7 mouse cellular contexts compared by ENCODE assay signal in genomic region chr15:79741173-79741858, GRCm38 (mm10). TPM values are rescaled to one million over a fixed set of nuclear protein-coding genes. Genes with fewer than 3 reads are reported as not detected.
DNase-seq lines count a peak whose midpoint lies in the region; ATAC-seq lines count a peak whose summit lies in the region.

No protein-coding gene starts in this region.

- ATAC-seq in embryonic facial prominence, embryonic 12.5 days (ENCODE audit: insufficient number of reproducible peaks, insufficient read depth, low FRiP score, low TSS enrichment), result no peak
- no peak for ATAC-seq in liver, embryonic 16.5 days (ENCODE audit: low read depth)
- no peak for ATAC-seq in neural tube, embryonic 15.5 days (ENCODE audit: low FRiP score)

- H3K27me3 ChIP-seq in embryonic facial prominence, embryonic 12.5 days, result no peaks in the 10 kb centered on the region
- H3K27me3 ChIP-seq in liver, embryonic 16.5 days (ENCODE audit: control insufficient read depth, insufficient read depth, low read depth, low read length), result no peaks in the 10 kb centered on the region
- H3K27me3 ChIP-seq in neural tube, embryonic 15.5 days (replicated peaks), result no peaks in the 10 kb centered on the region

- WGBS in embryonic facial prominence, embryonic 12.5 days, result 32% methylated on average over 14 of the region's 14 CpGs
- WGBS in liver, embryonic 16.5 days (ENCODE audit: insufficient replicate concordance), result 4% methylated on average over 14 of the region's 14 CpGs
- WGBS in neural tube, embryonic 15.5 days, result 27% methylated on average over 14 of the region's 14 CpGs

- H3K4me3 ChIP-seq in embryonic facial prominence, embryonic 12.5 days, result peak overlapping the region; percentile 89
- peak overlapping the region; percentile 92 for H3K4me3 ChIP-seq in liver, embryonic 16.5 days (ENCODE audit: low read depth, low read length)
- H3K4me3 ChIP-seq in neural tube, embryonic 15.5 days (replicated peaks), result peak overlapping the region; percentile 96

- H3K4me2 ChIP-seq in embryonic facial prominence, embryonic 12.5 days (replicated peaks), result peak overlapping the region; percentile 85
- H3K4me2 ChIP-seq in liver, embryonic 16.5 days (ENCODE audit: low read depth, low read length), result peak overlapping the region; percentile 99
- H3K4me2 ChIP-seq in neural tube, embryonic 15.5 days, result peak overlapping the region; percentile 87

- H3K9ac ChIP-seq in embryonic facial prominence, embryonic 12.5 days, result peak overlapping the region; percentile 94
- H3K9ac ChIP-seq in liver, embryonic 16.5 days (ENCODE audit: low read depth, low read length), result peak overlapping the region; percentile 92
- peak overlapping the region; percentile 89 for H3K9ac ChIP-seq in neural tube, embryonic 15.5 days (replicated peaks)

- DNase-seq in urinary bladder, postnatal 25 days (ENCODE audit: low spot score), result peak; percentile 44
- DNase-seq in urinary bladder, adult 2 months (ENCODE audit: low spot score), result no peak
- DNase-seq in heart, postnatal 4 days, result peak; percentile 43
- no peak for DNase-seq in frontal cortex, adult 2 months (ENCODE audit: extremely low spot score in 1 of 2, low spot score in 1 of 2)

- H3K4me1 ChIP-seq in embryonic facial prominence, embryonic 12.5 days, result peaks cover 17% of the 10 kb centered on the region; the same call in 1 of the 2 replicates
- H3K4me1 ChIP-seq in liver, embryonic 16.5 days (ENCODE audit: control insufficient read depth, low read depth, low read length), result peaks cover 23% of the 10 kb centered on the region
- peaks cover 31% of the 10 kb centered on the region for H3K4me1 ChIP-seq in neural tube, embryonic 15.5 days

- peaks cover 33% of the 10 kb centered on the region for H3K36me3 ChIP-seq in embryonic facial prominence, embryonic 12.5 days
- H3K36me3 ChIP-seq in liver, embryonic 16.5 days (ENCODE audit: control insufficient read depth, insufficient read depth), result peaks cover 15% of the 10 kb centered on the region
- H3K36me3 ChIP-seq in neural tube, embryonic 15.5 days, result peaks cover 30% of the 10 kb centered on the region

- H3K9me3 ChIP-seq in embryonic facial prominence, embryonic 12.5 days, result no peaks in the 10 kb centered on the region
- no peaks in the 10 kb centered on the region for H3K9me3 ChIP-seq in liver, embryonic 16.5 days (replicated peaks; ENCODE audit: control insufficient read depth, low read length)
- no peaks in the 10 kb centered on the region for H3K9me3 ChIP-seq in neural tube, embryonic 15.5 days (replicated peaks)

- H3K27ac ChIP-seq in embryonic facial prominence, embryonic 12.5 days, result no peak overlapping the region
- H3K27ac ChIP-seq in liver, embryonic 16.5 days (ENCODE audit: low read length), result peak overlapping the region; percentile 78
- H3K27ac ChIP-seq in neural tube, embryonic 15.5 days (replicated peaks), result peak overlapping the region; percentile 76

RNA-seq across cellular contexts. Expression of gene Sun2, which starts 1.0 kb away (rescaled TPM):
- polyA plus RNA-seq in urinary bladder, adult 2 months (2012; rRNA removed), result 57.9 and 83.3 TPM in 2 replicates
- polyA plus RNA-seq in embryonic facial prominence, embryonic 12.5 days (2016; fragmentation: Nextera tagmentation; extraction: Ambion mirVana), result 6.0 and 6.2 TPM in 2 replicates
- total RNA-seq in heart, postnatal 4 days (2021), result 10 to 100 TPM; 54.7 to 62.3 TPM
- polyA plus RNA-seq in liver, embryonic 16.5 days (2015; fragmentation: Nextera tagmentation; extraction: Ambion mirVana), result 3.0 and 3.1 TPM in 2 replicates
- polyA plus RNA-seq in neural tube, embryonic 15.5 days (2015; fragmentation: Nextera tagmentation; extraction: Ambion mirVana), result 5.5 and 6.2 TPM in 2 replicates
- 28.1 and 30.4 TPM in 2 replicates for polyA plus RNA-seq in frontal cortex, adult 2 months (2012; rRNA removed)

RNA-seq across cellular contexts. Expression of gene Dnal4, which starts 36.3 kb away (rescaled TPM):
- polyA plus RNA-seq in urinary bladder, adult 2 months (2012; rRNA removed), result 40.5 and 45.8 TPM in 2 replicates
- polyA plus RNA-seq in embryonic facial prominence, embryonic 12.5 days (2016; fragmentation: Nextera tagmentation; extraction: Ambion mirVana), result 69.9 and 70.3 TPM in 2 replicates
- 10 to 100 TPM; 22.3 to 25.1 TPM for total RNA-seq in heart, postnatal 4 days (2021)
- 7.2 and 8.3 TPM in 2 replicates for polyA plus RNA-seq in liver, embryonic 16.5 days (2015; fragmentation: Nextera tagmentation; extraction: Ambion mirVana)
- 58.4 and 63.7 TPM in 2 replicates for polyA plus RNA-seq in neural tube, embryonic 15.5 days (2015; fragmentation: Nextera tagmentation; extraction: Ambion mirVana)
- 84.6 and 85.4 TPM in 2 replicates for polyA plus RNA-seq in frontal cortex, adult 2 months (2012; rRNA removed)

RNA-seq across cellular contexts. Expression of gene Gtpbp1, which starts 50.7 kb away (rescaled TPM):
- 20.0 and 32.1 TPM in 2 replicates for polyA plus RNA-seq in urinary bladder, adult 2 months (2012; rRNA removed)
- 41.5 and 43.6 TPM in 2 replicates for polyA plus RNA-seq in embryonic facial prominence, embryonic 12.5 days (2016; fragmentation: Nextera tagmentation; extraction: Ambion mirVana)
- 10 to 100 TPM; 40.2 to 41.9 TPM for total RNA-seq in heart, postnatal 4 days (2021)
- polyA plus RNA-seq in liver, embryonic 16.5 days (2015; fragmentation: Nextera tagmentation; extraction: Ambion mirVana), result 26.2 and 28.5 TPM in 2 replicates
- polyA plus RNA-seq in neural tube, embryonic 15.5 days (2015; fragmentation: Nextera tagmentation; extraction: Ambion mirVana), result 43.2 and 44.0 TPM in 2 replicates
- 45.0 and 46.6 TPM in 2 replicates for polyA plus RNA-seq in frontal cortex, adult 2 months (2012; rRNA removed)

RNA-seq across cellular contexts. Expression of gene Josd1, which starts 53.6 kb away (rescaled TPM):
- polyA plus RNA-seq in urinary bladder, adult 2 months (2012; rRNA removed), result 30.1 and 34.1 TPM in 2 replicates
- polyA plus RNA-seq in embryonic facial prominence, embryonic 12.5 days (2016; fragmentation: Nextera tagmentation; extraction: Ambion mirVana), result 30.1 and 32.7 TPM in 2 replicates
- 10 to 100 TPM; 29.8 to 32.5 TPM for total RNA-seq in heart, postnatal 4 days (2021)
- polyA plus RNA-seq in liver, embryonic 16.5 days (2015; fragmentation: Nextera tagmentation; extraction: Ambion mirVana), result 19.2 and 21.6 TPM in 2 replicates
- polyA plus RNA-seq in neural tube, embryonic 15.5 days (2015; fragmentation: Nextera tagmentation; extraction: Ambion mirVana), result 20.6 and 21.8 TPM in 2 replicates
- polyA plus RNA-seq in frontal cortex, adult 2 months (2012; rRNA removed), result 53.0 and 53.8 TPM in 2 replicates

Comparison
In these comparisons a context has a peak if more than half of its experiments do, and no peak if none do; other contexts are left out.
1. DNase-seq: peak in urinary bladder, postnatal 25 days (single experiment) and heart, postnatal 4 days (single experiment); none in urinary bladder, adult 2 months (single experiment) and frontal cortex, adult 2 months (0 of 2).
2. Peak in every context shown above with its lines, with median percentiles within 50 percentile points of each other: H3K4me2 ChIP-seq, H3K4me3 ChIP-seq and H3K9ac ChIP-seq.